Mouse (Mus musculus): ENCODE results near the gene H2al2a.

DNA sequence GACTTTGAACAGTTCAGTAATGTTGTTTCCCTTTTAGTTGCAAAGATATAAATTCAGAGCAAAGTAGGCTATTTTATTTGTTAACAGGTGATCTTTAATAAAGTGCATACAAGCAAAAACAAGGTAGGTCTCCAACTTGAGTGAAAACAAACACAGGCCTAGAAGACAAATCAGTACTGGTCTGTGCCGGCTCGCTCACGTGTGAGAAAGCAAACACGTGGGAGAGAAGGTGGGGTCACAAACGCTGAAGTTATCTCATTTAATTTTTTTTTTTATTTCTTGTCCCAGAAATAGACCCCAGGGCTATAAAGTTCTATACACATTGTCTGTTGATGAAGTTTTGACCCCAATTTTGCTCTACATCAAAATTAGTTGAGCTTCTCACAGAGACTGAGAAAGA is 28.4 kb upstream of the H2al2a start:
- no peak for TF ChIP-seq EP300 (IDR thresholded peaks at IDR 0.05; ENCODE audit: low read depth)
- no peak for TF ChIP-seq CTCF (IDR thresholded peaks at IDR 0.05; ENCODE audit: low read depth)
